Mouse (Mus musculus): Measurements from ENCODE around the gene Tom1l2. TPM values are rescaled to one million over a fixed set of nuclear protein-coding genes. Genes with fewer than 3 reads are reported as not detected.

The Tom1l2 gene
- total and polyA plus RNA-seq, 3 experiments = 4.8 to 10.4 (median 10.4) TPM

- Histone ChIP-seq H3K9me3 (replicated peaks; ENCODE audit: low read length) (peaks cover 3% of the 10 kb centered on the region), H3K4me3 (replicated peaks in 1 of 3; ENCODE audit: low read depth in 2 of 3, low read length in 2 of 3, poor library complexity in 1 of 3) (no peak overlapping the region), H3K36me3 (replicated peaks in 1 of 2; ENCODE audit: control insufficient read depth in 1 of 2, insufficient read depth in 1 of 2, low read length in 1 of 2) (peaks cover 16 to 61% of the 10 kb centered on the region in 2 experiments), H3K27me3 (replicated peaks) (no peaks in the 10 kb centered on the region), H3K4me1 (ENCODE audit: control insufficient read depth in 1 of 2, insufficient read depth in 2 of 2) (peaks cover 16 to 75% of the 10 kb centered on the region in 2 experiments), H3K27ac (ENCODE audit: insufficient read depth, low read depth) (no peak overlapping the region), H3K4me2 (ENCODE audit: insufficient read depth, low read depth, poor library complexity, severe bottlenecking) (no peak overlapping the region), H3K9ac (ENCODE audit: insufficient read depth, low read depth) (no peak overlapping the region), H3K79me2 (replicated peaks; ENCODE audit: control insufficient read depth, extremely low read depth, insufficient read depth, poor library complexity, severe bottlenecking) (peaks cover 42% of the 10 kb centered on the region)
- no peak for DNase-seq (ENCODE audit: extremely low read depth)
- TF ChIP-seq UBTF (IDR thresholded peaks at IDR 0.05; ENCODE audit: low read depth, low read length) (no peak), TBP (conservative IDR thresholded peaks at IDR 0.05; ENCODE audit: low read depth, low read length) (no peak), MAX (IDR thresholded peaks at IDR 0.05; ENCODE audit: low read length) (no peak), JUN (IDR thresholded peaks at IDR 0.05; ENCODE audit: insufficient read depth, low read depth, low read length) (no peak), USF2 (conservative IDR thresholded peaks at IDR 0.05; ENCODE audit: low read depth, low read length) (no peak), EP300 (IDR thresholded peaks at IDR 0.05; ENCODE audit: low read length) (no peak), KAT2A (IDR thresholded peaks at IDR 0.05; ENCODE audit: insufficient replicate concordance, low read length) (no peak), CTCF (conservative IDR thresholded peaks at IDR 0.05 in 1 of 2, IDR thresholded peaks at IDR 0.05 in 1 of 2; ENCODE audit: low read depth in 2 of 2, low read length in 2 of 2) (no peak), TCF12 (IDR thresholded peaks at IDR 0.05; ENCODE audit: low read depth, low read length) (no peak), ZNF384 (IDR thresholded peaks at IDR 0.05; ENCODE audit: low read depth, low read length) (no peak), ZMIZ1 (IDR thresholded peaks at IDR 0.05; ENCODE audit: low read depth, low read length) (no peak), IRF4 (IDR thresholded peaks at IDR 0.05; ENCODE audit: low read depth, low read length) (no peak)
- in situ Hi-C loops (cut with MboI; ENCODE audit: low pct_ligation_motif_present, low pct_unique_long_range_greater_than_20kb, low sequenced_read_pairs) (no loop called here), dilution Hi-C loops (cut with MboI; ENCODE audit: extremely low pct_ligation_motif_present, extremely low pct_unique_long_range_greater_than_20kb, low sequenced_read_pairs) (no loop called here)
Observed at GRCm38 (mm10) chr11:60216671-60217070, 136.0 kb downstream of the Tom1l2 start.

- H3K79me2 ChIP-seq (replicated peaks; ENCODE audit: control insufficient read depth, extremely low read depth, insufficient read depth, poor library complexity, severe bottlenecking) = peaks cover 48% of the 10 kb centered on the region
- no peak overlapping the region for H3K4me2 ChIP-seq (ENCODE audit: insufficient read depth, low read depth, poor library complexity, severe bottlenecking)
- H3K36me3 ChIP-seq (replicated peaks in 1 of 2; ENCODE audit: control insufficient read depth in 1 of 2, insufficient read depth in 1 of 2, low read length in 1 of 2) = peaks cover 10 to 65% of the 10 kb centered on the region in 2 experiments
- H3K9ac ChIP-seq (ENCODE audit: insufficient read depth, low read depth) = no peak overlapping the region
- no peaks in the 10 kb centered on the region for H3K27me3 ChIP-seq (replicated peaks)
- dilution Hi-C loops (cut with MboI; ENCODE audit: extremely low pct_ligation_motif_present, extremely low pct_unique_long_range_greater_than_20kb, low sequenced_read_pairs) (no loop called here), in situ Hi-C loops (cut with MboI; ENCODE audit: low pct_ligation_motif_present, low pct_unique_long_range_greater_than_20kb, low sequenced_read_pairs) (no loop called here)
- TF ChIP-seq SMC3 (IDR thresholded peaks at IDR 0.05; ENCODE audit: low read depth, low read length) (no peak), PAX5 (IDR thresholded peaks at IDR 0.05; ENCODE audit: low read length) (no peak)
- DNase-seq (ENCODE audit: extremely low read depth) = no peak
- no peak overlapping the region for H3K4me3 ChIP-seq (replicated peaks in 1 of 3; ENCODE audit: low read depth in 2 of 3, low read length in 2 of 3, poor library complexity in 1 of 3)
- H3K9me3 ChIP-seq (replicated peaks; ENCODE audit: low read length) = peaks cover 3% of the 10 kb centered on the region
- H3K4me1 ChIP-seq (ENCODE audit: control insufficient read depth in 1 of 2, insufficient read depth in 2 of 2) = peaks cover 27 to 81% of the 10 kb centered on the region in 2 experiments
- H3K27ac ChIP-seq (ENCODE audit: insufficient read depth, low read depth) = no peak overlapping the region
Observed at GRCm38 (mm10) chr11:60213266-60213665, 139.4 kb downstream of the Tom1l2 start.

- H3K36me3 ChIP-seq (replicated peaks in 1 of 2; ENCODE audit: control insufficient read depth in 1 of 2, insufficient read depth in 1 of 2, low read length in 1 of 2) = peaks cover 11 to 65% of the 10 kb centered on the region in 2 experiments
- TF ChIP-seq NRF1 (IDR thresholded peaks at IDR 0.05; ENCODE audit: low read depth, low read length) (no peak), ZNF384 (IDR thresholded peaks at IDR 0.05; ENCODE audit: low read depth, low read length) (no peak), SIN3A (IDR thresholded peaks at IDR 0.05; ENCODE audit: low read length) (no peak), EP300 (IDR thresholded peaks at IDR 0.05; ENCODE audit: low read length) (no peak), MXI1 (IDR thresholded peaks at IDR 0.05; ENCODE audit: low read depth, low read length) (no peak), POLR2AphosphoS2 (IDR thresholded peaks at IDR 0.05; ENCODE audit: low read depth, low read length) (no peak), NELFE (IDR thresholded peaks at IDR 0.05; ENCODE audit: low read depth, low read length) (no peak), RAD21 (IDR thresholded peaks at IDR 0.05; ENCODE audit: low read depth, low read length) (no peak), UBTF (IDR thresholded peaks at IDR 0.05; ENCODE audit: low read depth, low read length) (no peak), KAT2A (IDR thresholded peaks at IDR 0.05; ENCODE audit: insufficient replicate concordance, low read length) (no peak), MAX (IDR thresholded peaks at IDR 0.05; ENCODE audit: low read length) (no peak), MAFK (IDR thresholded peaks at IDR 0.05; ENCODE audit: insufficient replicate concordance, low read length) (no peak), RCOR1 (conservative IDR thresholded peaks at IDR 0.05; ENCODE audit: low read depth, low read length) (no peak), CTCF (conservative IDR thresholded peaks at IDR 0.05 in 1 of 2, IDR thresholded peaks at IDR 0.05 in 1 of 2; ENCODE audit: low read depth in 2 of 2, low read length in 2 of 2) (no peak)
- H3K4me3 ChIP-seq (replicated peaks in 1 of 3; ENCODE audit: low read depth in 2 of 3, low read length in 2 of 3, poor library complexity in 1 of 3) = no peak overlapping the region
- dilution Hi-C loops (cut with MboI; ENCODE audit: extremely low pct_ligation_motif_present, extremely low pct_unique_long_range_greater_than_20kb, low sequenced_read_pairs) = no loop called here
- no peaks in the 10 kb centered on the region for H3K27me3 ChIP-seq (replicated peaks)
- no peak overlapping the region for H3K4me2 ChIP-seq (ENCODE audit: insufficient read depth, low read depth, poor library complexity, severe bottlenecking)
- peaks cover 31 to 82% of the 10 kb centered on the region in 2 experiments for H3K4me1 ChIP-seq (ENCODE audit: control insufficient read depth in 1 of 2, insufficient read depth in 2 of 2)
- in situ Hi-C loops (cut with MboI; ENCODE audit: low pct_ligation_motif_present, low pct_unique_long_range_greater_than_20kb, low sequenced_read_pairs) = no loop called here
- H3K9ac ChIP-seq (ENCODE audit: insufficient read depth, low read depth) = no peak overlapping the region
- no peak overlapping the region for H3K27ac ChIP-seq (ENCODE audit: insufficient read depth, low read depth)
- H3K9me3 ChIP-seq (replicated peaks; ENCODE audit: low read length) = no peaks in the 10 kb centered on the region
- H3K79me2 ChIP-seq (replicated peaks; ENCODE audit: control insufficient read depth, extremely low read depth, insufficient read depth, poor library complexity, severe bottlenecking) = peaks cover 52% of the 10 kb centered on the region
- DNase-seq (ENCODE audit: extremely low read depth) = no peak
Observed at GRCm38 (mm10) chr11:60211761-60212160, 140.9 kb downstream of the Tom1l2 start.
